Mouse (Mus musculus): Measurements from ENCODE around the gene Tmem259.
"Not testable (repeated sequence)": the region's sequence is repeated elsewhere in the genome, so short reads cannot be mapped to it uniquely, and the experiment has no call there.

Gene Tmem259

DNA sequence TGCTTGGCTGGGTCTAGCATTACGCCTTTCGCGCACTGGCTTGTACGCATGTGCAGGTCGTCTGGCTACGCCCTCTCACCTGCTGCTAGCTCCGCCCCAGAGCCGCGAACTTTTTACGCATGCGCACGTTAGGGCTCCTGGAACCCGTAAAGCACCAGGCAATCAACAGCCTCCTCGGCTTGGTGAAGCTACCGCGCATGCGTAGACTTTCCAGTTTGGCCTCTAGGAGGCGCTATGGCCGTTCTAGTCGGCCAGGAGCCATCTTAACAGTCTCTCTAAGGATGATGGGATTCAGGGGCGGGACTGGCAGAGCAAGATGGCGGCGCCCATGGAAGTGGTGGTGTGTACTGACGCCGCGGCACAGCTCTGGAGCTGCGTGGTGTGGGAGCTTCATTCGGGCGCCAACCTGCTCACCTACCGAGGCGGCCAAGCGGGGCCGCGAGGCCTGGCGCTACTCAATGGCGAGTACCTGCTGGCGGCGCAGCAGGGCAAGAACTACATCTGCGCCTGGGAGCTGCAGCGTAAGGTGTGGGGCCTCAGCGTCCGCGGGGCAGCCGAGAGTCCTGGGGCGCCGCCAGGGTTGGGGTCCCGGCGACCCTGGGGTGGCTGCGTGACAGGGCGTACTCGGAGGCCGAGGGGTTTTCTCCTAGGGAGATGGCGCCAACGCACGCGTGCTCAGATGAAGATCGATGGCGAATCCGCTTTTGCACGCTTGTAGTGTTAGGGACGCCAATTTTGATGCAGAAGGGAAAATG lies 24.1 kb downstream of the Tmem259 start, which contains the start of gene Wdr18:
Wdr18 (plus strand) TSS at position 306 of the 755 bp plus-strand sequence.
- DNase-seq, result peak; percentile 100

DNA sequence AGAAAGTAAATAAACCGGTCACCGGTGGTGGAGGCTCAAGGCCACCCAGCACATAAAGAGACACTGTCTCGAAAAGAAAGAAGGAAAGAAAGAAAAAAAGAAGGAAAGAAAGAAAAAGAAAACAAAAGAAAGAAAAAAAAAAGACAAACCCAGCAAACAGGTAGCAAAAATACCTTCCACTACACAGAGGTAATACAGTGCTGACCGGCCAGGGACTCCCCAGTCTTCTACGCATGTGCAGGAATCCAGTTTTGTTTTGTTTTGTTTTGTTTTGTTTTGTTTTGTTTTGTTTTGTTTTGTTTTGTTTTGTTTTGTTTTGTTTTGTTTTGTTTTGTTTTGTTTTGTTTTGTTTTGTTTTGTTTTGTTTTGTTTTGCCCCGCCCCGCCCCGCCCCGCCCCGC lies 24.7 kb downstream of the Tmem259 start:
- not testable (repeated sequence) for DNase-seq

DNA sequence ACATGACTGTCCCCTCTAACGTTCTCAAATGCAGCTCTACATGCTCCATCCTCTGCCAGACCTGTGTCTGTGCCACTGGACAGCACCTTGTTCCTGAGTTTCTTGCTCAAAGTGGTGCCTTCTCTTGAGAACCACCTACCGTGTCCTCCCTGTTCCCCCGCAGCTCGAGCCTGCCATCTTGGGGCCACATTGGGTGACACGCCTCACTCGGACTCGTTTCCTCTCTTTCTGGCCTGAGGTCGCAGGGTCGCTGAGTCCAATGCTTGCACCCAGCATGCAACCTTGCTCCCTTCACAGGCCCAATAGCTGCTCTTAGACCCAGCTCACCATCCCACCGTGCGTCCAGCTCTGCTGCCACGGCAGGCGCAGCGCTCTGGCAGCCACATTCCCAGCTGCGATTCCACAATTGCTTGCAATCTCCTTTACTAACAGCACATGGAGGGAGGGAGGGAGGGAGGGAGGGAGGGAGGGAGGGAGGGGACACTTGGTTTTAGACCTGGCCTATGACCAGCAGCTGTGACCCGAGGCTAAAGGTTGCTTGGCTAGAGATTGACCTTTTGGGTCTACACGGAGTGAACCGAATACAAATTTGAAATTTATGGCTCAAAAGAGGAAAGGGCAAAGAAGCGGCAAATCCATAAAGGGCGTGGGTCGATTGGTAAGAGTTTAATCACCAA lies 25.9 kb downstream of the Tmem259 start:
- peak; percentile 65 to 74 for DNase-seq

DNA sequence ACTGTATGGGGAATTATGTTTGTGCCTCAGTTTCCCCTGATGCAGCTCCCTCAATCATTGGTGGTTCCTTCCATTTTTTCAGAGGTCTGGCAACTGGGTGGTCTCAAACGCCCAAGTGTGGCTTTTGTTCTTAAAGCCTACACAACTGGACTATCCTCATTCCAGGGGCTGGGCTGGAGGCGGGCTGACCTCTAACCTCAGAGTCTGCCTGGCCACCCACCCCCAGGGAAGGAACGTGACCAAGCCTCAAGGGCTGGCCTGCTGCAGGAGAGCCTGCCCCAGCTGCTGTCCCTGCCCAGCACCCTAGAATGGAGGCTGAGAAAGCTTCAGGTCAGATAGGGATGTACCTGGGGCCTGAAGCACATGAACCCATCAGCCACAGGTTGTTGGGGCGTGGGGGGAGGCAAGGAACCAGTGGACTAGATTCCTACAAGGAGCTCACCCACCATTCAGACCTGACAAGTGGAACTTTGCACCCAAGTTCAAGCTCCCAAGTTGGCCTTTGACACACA lies 27.4 kb downstream of the Tmem259 start:
- DNase-seq, result no peak

DNA sequence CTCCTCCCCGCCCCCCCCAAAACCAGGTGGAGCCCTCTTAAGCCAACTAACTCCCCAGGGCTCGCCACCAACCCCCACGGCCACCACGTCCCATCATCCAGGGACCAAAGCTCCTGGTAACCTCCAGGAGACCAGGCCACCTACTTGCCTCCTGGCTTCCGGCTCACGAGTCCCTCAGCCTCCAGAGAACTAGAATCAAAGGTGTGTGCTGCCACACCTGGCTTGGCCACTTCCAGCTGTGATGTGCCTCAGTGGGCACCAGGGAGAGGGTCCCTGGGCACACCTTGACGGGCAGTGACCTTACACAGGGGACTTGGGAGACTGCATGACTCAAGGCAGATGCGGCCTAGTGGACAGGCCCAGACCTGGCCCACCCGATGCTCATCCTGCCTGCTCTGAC lies 28.4 kb downstream of the Tmem259 start:
- DNase-seq, result no peak

DNA sequence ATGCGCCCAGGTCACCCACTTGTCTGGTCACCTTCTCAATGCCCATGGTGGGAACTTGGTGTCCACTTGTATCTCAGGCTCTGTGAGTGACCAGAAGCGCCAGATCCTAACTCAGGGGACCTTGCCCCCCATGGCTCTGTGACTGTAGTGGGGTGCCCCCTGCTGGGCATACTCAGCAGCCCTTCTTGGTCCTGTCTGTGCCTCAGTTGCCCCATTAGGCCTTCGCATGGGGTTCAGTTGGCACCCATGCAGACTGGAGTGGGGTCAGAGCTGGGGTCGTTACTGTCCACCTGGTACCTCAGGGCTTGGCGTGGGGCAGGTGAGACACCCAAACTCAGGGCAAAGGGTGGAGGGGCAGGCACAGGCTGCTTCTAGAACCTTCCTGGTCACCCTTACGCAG lies 30.2 kb downstream of the Tmem259 start:
- DNase-seq, result no peak

DNA sequence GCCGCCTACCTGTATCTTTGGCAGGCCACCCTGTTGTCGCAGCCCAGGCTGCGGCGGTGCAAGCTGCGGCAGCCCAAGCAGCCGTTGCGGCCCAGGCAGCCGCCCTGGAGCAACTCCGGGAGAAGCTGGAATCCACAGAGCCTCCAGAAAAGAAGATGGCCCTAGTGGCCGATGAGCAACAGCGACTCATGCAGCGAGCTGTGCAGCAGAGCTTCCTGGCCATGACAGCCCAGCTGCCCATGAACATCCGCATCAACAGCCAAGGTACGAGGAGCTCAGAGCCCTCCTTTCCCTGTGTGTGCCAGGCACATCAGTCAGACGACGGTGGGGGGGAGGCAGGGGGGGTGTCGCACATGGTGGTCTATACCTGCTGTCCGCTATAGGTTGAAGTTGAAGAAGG lies 33.5 kb downstream of the Tmem259 start:
- no peak for DNase-seq

DNA sequence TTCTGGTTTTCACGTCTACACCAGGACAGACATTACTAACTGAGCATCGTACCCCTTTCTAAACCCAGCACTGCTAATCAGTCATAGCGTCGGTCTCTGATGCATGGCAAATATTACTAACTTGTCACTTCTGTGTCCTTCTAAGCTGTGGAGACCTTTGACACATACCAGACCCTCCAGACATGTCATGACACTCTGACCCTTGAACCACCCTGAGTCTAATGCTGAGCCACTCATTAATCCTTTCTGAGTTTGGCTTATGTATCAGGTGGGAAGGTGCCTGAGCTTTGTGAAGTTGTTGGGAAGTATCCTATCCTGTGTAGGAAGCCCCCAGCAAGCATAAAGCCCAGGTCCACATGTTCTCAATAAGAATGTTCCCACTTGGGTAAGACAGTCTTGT lies 34.3 kb downstream of the Tmem259 start:
- DNase-seq, result no peak

DNA sequence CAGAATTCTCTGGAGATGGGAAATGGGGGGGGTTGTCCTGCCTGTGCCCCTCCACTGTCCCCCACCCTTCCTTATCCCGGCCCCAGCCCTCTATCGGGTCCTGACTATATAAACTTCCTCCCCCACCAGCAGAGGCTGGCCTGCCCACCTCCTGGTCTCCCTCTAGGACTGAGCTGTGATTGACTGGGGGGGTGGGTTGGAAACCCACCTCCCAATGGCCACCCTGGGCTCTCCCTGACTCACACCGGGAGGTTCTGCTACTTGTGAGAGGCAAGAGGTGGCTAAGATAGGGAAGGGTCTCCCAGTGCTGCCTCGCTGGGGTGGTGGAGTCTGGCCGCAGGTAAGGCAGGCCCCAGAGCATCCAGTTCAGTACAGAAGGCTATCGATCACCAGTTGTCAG lies 36.6 kb downstream of the Tmem259 start:
- no peak for DNase-seq

DNA sequence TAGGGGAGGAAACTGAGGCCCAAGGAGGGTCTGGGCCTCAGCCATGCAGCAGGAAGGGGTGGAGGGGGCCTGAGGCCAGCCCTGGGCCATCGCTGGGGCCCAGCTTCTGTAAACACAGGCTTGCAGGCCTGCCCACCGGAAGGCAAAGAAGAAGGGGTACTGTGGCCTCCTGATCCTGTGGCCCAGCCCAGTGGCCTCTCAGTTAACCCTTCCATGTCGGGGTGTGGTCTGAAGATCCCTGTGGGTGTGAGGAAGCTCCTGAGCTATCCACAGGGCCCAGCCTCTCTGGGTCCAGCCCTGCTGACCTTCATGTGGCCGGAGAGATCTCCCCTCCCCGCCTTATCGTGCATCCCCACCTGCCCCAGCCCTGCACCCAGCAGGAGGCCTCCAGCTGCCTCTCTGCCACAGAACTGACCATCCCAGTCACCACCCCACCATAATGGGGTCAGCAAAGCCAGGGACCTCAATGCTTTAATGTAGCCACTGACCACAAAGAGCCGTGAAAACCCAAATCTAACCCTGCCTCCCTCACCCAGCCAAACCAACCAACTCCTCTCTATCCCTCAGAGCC lies 37.3 kb downstream of the Tmem259 start:
- DNase-seq, result no peak

DNA sequence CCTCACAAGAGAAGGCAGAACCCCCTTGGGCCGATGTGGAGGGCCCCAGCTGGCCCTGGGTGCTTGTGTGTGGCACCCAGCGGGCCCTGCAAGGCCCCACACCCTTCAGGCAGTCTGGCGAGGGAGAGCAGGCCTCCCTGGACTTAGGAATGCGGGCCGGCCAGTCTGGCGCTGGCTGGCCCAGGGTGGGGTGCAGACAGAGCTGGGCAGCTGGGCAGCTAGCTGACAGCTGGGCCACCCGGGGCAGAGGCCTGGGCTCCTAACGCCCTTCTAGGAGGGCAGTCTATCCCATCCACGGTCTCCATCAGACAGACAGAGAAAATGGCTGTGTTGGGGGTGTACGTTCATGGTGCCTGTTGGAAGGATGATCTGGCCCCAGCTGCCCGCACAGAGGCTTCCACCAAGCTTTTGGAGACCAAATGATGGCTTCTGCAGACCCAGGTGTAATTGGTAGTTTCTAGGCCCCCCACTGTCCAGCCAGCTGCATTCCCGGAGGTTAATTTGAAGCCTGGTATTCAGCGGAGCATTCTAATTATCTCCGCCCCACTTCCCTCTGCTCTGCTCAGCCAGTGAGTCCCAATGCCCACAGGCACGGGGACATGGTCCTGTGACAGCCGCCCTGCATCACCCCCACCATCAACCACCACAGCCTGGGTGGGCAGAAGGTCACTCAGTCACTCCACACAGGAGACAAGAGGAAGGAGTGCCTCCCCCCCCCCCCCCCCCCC lies 38.5 kb downstream of the Tmem259 start:
- no peak for DNase-seq

DNA sequence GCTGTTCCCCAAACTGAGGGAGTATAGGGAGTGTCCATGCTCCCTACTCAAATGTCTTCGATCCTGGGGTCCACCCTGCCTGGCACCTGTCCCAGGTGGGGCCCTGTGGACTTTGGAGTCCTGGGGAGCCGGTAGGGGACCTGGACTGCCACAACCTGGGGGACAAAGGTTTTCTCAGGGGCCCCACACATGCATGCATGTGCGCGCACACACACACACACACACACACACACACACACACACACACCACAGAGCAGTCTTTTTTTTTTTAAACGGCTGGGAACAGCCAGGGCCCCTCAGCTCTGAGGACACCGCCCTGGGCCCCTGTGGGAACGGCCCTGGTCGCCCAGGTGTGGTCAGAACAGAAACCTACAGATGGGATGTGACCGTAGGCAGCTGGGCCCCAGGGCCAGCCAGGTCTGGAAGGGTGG lies 40.6 kb downstream of the Tmem259 start:
- no peak for DNase-seq

DNA sequence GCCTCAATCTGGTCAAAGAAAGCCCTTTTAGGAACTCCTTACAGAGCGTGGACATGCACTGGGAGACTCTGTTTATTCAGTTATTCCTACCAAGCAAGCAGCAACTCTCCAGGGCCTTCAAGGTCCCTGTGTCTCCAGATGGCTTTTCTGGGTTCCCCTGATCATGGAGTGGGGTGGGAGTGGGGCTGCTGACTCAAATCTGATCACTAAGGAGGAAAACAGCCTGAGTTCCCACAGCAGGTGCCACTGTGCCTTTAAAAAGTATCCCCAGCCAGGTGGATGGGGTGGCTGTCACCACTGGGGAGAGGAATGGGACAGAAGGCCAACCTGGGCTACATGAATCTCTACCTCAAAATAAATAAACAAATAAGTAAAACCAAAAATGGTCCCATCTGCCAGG lies 41.1 kb downstream of the Tmem259 start:
- DNase-seq, result no peak

DNA sequence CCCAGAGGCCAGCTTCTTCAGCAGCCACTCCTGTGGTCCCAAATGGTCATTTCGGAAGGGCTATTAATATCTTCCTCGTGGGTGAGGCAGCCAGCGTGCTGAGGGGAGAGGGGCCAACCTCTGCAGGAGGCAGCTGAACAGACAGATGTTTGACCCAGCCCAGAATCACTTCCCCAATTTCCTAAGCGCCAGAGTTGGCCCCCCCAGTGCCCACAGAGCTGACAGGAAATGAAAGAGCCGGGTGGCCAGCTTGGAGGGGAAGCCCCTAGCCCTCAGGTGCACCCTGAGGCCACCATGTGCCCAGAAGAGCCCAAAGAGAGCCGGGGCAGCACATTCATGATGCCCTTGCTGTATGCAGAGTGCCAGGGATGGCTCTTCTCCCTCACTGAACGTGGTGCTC lies 43.4 kb downstream of the Tmem259 start:
- no peak for DNase-seq

DNA sequence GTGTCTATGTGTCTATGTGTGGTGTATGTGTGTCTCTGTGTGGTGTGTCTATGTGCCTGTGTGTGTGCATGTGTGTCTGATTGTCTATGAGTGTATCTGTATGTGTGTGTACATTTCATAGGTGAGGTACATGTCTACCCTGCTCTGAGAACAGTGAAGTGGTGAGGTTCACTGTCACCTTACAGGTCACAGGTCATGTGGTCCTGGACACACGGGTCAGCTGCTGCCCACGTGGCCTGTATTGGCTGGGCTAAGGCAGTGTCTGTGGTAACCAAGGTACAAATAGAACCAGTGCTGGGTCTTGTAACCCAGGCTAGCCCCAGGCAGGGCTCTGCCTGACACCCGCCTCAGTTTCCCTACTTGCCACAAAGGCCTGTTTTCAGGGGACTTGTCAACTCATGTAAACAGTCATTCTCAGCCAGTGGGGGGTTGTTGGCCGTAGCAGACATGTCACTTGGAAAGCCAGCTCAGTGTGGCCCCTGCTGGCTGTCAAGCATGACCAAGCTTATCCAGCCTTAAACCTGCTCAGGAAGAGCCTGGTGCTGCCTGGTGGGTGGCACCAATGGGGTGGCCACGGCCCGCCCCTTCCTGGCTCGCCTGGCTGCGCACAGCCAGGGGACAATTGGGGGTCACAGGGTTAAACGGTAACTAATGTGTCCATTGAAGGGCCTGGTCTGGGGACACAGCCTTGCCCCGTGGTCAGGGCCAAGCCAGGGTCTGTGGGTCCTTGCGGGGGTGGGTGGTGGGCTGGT lies 46.2 kb downstream of the Tmem259 start:
- no peak for DNase-seq

DNA sequence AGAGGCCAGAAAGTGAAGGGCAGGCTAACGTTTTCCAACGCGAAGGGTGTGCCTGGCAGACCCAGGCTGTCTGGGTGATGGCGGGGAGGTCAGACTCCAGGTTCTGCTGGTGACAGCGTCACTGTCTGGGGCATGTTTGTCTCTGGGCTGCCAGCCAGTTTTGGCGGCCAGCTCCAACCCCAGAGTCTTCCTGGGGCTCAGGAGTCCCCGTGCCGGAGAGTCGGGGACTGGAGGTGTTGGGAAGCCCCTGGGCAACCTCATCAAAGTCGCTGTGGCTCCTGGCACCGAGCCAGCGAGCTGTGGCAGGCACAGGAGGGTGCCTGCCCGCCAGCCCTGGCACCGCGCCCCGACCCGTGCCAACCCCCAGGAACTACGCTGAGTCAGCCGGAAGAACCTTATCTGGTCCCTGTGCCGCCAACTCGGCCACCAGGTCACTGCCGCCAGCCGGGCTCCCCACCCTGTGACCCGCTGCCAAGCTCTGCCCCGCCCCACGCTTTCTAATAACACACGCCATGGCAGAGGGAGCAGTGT lies 47.2 kb downstream of the Tmem259 start:
- DNase-seq, result peak; percentile 43 to 54

DNA sequence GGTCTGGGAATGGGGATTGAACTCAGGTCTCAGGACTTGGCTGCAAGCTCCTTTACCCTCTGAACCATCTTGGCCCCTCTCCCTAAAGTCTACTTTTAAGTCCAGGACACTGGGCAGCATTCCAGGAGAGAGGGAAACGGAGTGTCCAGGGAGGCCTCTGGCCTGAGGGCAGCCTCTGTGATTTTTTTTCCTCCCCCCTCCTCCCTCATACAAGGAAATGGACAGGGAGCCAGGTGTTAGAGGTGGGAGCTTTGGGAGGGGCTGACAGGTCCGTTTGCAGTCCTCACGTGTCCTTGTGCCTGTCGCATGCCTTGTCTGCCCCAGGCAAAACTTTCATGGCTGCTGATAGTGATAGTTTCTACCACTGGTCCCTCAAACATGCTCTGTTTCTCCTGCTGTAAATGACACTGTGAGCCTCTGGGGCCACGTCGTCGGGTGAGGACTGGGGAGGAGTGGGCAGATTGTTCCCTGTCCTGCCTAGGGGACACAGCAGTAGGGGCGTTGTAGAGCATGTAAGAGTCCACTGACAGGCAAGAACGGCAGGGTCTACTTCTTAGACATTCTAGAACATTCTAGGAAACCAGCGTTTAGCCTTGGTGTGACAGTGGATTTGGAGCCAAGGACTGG lies 47.7 kb downstream of the Tmem259 start:
- DNase-seq, result no peak

DNA sequence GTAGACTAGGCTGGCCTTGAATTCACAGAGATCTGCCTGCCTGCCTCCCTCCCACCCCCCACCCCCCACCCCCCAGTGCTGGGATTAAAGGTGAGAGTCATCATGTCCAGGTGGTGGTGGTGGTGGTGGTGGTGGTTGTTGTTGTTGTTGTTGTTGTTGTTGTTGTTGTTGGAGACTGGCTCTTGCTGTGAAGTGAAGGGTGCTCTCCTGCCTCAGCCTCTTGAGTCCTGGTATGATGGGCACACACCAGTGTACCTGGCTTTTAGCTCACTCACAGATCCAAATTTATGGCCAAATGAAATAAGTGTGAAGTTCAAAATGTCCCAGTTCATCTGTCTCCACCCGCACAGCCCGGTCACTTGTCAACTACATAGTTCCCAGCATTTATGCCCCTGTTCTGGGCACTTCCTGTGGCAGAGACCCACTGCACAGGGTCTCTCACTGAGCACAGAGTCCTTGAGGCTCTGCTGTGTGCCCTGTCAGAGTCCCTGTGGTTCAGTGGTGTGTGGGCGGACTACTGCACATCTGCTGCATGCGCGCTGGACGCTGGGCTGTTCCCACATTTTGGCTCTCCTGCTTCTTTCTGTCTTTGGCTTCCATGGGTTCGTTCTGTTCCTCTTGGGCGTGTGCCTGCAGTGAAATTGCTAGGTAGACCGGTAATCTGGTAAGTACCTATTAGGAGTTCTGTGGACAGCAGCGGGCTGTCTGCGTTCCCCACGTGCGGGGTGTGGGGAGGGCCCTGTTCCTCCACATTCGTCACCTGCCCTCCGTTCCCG lies 49.1 kb downstream of the Tmem259 start:
- no peak for DNase-seq

DNA sequence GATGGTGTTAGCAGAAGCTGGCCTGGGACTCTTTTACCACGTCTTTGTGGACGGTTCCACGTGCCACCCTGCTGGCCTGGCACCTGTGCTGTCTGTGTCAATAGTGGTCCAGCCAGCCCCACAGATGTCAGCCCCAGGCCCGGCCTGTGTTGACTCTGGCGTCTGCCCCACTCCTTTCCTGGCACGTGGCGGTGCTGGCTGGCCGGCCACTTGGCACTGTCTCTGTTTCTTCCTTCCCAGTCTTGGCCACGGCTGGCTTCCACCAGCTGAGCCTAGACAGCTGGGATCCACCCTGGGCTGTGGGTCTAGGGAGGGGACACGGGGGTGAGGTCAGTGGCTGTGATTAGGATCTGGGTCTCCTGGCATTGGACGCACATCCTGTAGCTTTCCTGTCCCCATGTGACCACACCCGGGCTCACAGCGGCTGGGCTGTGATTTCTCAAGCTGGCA lies 49.8 kb downstream of the Tmem259 start:
- DNase-seq, result no peak

DNA sequence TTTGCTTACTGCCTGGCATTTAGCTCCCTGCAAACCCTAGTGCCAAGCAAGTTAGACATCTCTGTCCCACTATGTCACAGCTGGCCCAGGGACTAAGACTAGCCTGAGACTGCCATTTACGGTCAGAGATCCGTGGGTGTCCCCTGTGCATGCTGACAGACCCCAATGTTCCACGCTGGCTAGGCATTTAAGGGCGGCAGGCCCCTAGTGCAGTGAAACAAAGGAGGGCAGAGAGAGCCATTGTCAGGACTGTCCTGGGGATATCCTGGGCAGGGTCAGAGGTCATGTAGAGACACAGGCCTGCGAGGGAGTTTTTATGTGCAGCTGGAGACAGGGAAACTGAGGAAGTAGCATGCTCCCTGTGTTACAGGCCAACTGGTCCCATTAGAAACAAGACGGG lies 50.3 kb downstream of the Tmem259 start:
- no peak for DNase-seq
